Mouse (Mus musculus): Measurements from ENCODE around the gene Pitpnc1.

DNA sequence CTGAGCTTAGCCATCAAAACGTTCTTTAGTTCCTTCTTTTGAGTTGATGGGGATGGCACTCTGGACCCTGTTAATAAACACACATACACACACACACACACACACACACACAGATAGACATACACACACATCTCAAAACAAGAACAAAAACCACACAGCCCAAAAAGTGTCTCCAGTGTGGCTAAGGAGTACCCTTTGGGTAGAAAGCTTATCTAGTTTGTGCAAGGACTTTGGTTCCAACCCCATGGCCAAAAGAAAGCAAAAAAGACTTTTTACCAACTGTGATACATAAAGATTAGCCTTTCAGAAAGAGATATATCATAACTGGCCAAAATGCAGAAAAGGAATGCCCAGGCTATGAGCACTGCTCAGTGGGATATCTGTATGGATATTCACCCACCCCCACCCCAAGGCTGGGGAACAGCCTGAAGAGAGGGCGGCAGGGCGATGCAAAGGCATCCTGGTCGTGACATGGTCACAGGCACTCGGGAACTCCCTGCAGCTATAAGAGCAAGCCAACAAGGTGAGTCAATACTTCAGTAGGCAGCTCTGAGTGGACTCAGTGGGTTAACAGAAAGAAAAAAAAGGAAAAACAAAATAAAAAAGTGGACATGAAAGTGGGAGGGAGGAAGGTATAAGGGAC, 60.3 kb downstream of the Pitpnc1 start:
- TF ChIP-seq CTCF (IDR thresholded peaks at IDR 0.05; ENCODE audit: control insufficient read depth, insufficient read depth, insufficient read length) (no peak), USF1 (IDR thresholded peaks at IDR 0.05; ENCODE audit: low read depth) (no peak)

Data from C2C12 (cell line).